In genomic region chr10:80812391-80813041, GRCm38 (mm10) we compare ENCODE assay signal across 21 mouse cellular contexts. TPM values are rescaled to one million over a fixed set of nuclear protein-coding genes. Genes with fewer than 3 reads are reported as not detected.
DNase-seq lines count a peak whose midpoint lies in the region; ATAC-seq and TF ChIP-seq lines count a peak whose summit lies in the region.
"Had no signal": no experiment of that assay in that cellular context is flagged by ENCODE, and none has a peak within 500 bp of the region (broad histone marks: within the 10 kb centered on the region; RNA-seq: fewer than 3 reads in every experiment).

No protein-coding gene starts in this region.

- no peak overlapping the region for H3K27ac ChIP-seq in embryonic facial prominence, embryonic 13.5 days
- H3K27ac ChIP-seq in embryonic facial prominence, embryonic 10.5 days (replicated peaks), result no peak overlapping the region
- no peak overlapping the region for H3K27ac ChIP-seq in heart, embryonic 16.5 days (ENCODE audit: low read length)
- no peak overlapping the region for H3K27ac ChIP-seq in stomach, embryonic 16.5 days (ENCODE audit: low read length)
- no peak overlapping the region for H3K27ac ChIP-seq in stomach, postnatal 0 days (replicated peaks)
- H3K27ac ChIP-seq in liver, embryonic 11.5 days (ENCODE audit: low read depth, low read length), result no peak overlapping the region
- H3K27ac ChIP-seq: midbrain, embryonic 10.5 days had no signal

- no peak for DNase-seq in embryonic facial prominence, embryonic 10.5 days (ENCODE audit: low spot score)
- DNase-seq in heart, postnatal 25 days (ENCODE audit: low spot score), result no peak
- no peak for DNase-seq in stomach, postnatal 0 days (ENCODE audit: low spot score)
- no peak for DNase-seq in thymus, postnatal 25 days
- DNase-seq in liver, embryonic 11.5 days (ENCODE audit: low spot score), result no peak
- DNase-seq: cerebellum, adult 18-20 months; cerebellum, postnatal 36 days; heart, postnatal 14 days; kidney, adult 9 months; lung, adult 2 months; right cerebral cortex, postnatal 4 days; thymus, adult 18-20 months had no signal

- H3K4me2 ChIP-seq in embryonic facial prominence, embryonic 13.5 days, result no peak overlapping the region
- H3K4me2 ChIP-seq in heart, embryonic 16.5 days (ENCODE audit: low read depth, low read length), result no peak overlapping the region
- H3K4me2 ChIP-seq in stomach, embryonic 16.5 days (ENCODE audit: low read depth, low read length), result no peak overlapping the region
- no peak overlapping the region for H3K4me2 ChIP-seq in stomach, postnatal 0 days (replicated peaks; ENCODE audit: low read depth)
- H3K4me2 ChIP-seq in liver, embryonic 11.5 days, result no peak overlapping the region

- no peak for TF ChIP-seq EP300 in stomach, postnatal 0 days (optimal IDR thresholded peaks at IDR 0.05)

- H3K4me1 ChIP-seq in embryonic facial prominence, embryonic 13.5 days, result peaks cover 26% of the 10 kb centered on the region
- peaks cover 34% of the 10 kb centered on the region for H3K4me1 ChIP-seq in embryonic facial prominence, embryonic 10.5 days
- H3K4me1 ChIP-seq in heart, embryonic 16.5 days (ENCODE audit: control insufficient read depth, insufficient read depth, low read length), result peaks cover 26% of the 10 kb centered on the region
- peaks cover 13% of the 10 kb centered on the region; the same call in 1 of the 2 replicates for H3K4me1 ChIP-seq in stomach, embryonic 16.5 days (ENCODE audit: control insufficient read depth, insufficient read depth, low read length)
- H3K4me1 ChIP-seq in stomach, postnatal 0 days (replicated peaks; ENCODE audit: control insufficient read depth, insufficient read depth), result no peaks in the 10 kb centered on the region
- peaks cover 27% of the 10 kb centered on the region for H3K4me1 ChIP-seq in liver, embryonic 11.5 days (replicated peaks; ENCODE audit: control insufficient read depth, insufficient read depth, low read length)

- H3K36me3 ChIP-seq in embryonic facial prominence, embryonic 13.5 days, result no peaks in the 10 kb centered on the region
- H3K36me3 ChIP-seq in embryonic facial prominence, embryonic 10.5 days (replicated peaks), result no peaks in the 10 kb centered on the region
- H3K36me3 ChIP-seq in heart, embryonic 16.5 days (ENCODE audit: control insufficient read depth, insufficient read depth), result no peaks in the 10 kb centered on the region
- no peaks in the 10 kb centered on the region for H3K36me3 ChIP-seq in stomach, embryonic 16.5 days (ENCODE audit: control insufficient read depth, insufficient read depth, low read length)
- no peaks in the 10 kb centered on the region for H3K36me3 ChIP-seq in stomach, postnatal 0 days (ENCODE audit: control insufficient read depth, insufficient read depth, low read length)
- no peaks in the 10 kb centered on the region for H3K36me3 ChIP-seq in liver, embryonic 11.5 days (ENCODE audit: control insufficient read depth, insufficient read depth, low read length)
- H3K36me3 ChIP-seq: midbrain, embryonic 10.5 days had no signal

- peak overlapping the region; percentile 54 for H3K9ac ChIP-seq in embryonic facial prominence, embryonic 13.5 days
- 0 out of 2 replicates have a peak overlapping the region, but pooled peaks have one; percentile 16 for H3K9ac ChIP-seq in heart, embryonic 16.5 days (ENCODE audit: low read length)
- peak overlapping the region; percentile 46; the same call in 1 of the 2 replicates for H3K9ac ChIP-seq in stomach, embryonic 16.5 days (ENCODE audit: low read length)
- no peak overlapping the region for H3K9ac ChIP-seq in stomach, postnatal 0 days (ENCODE audit: low read length)
- H3K9ac ChIP-seq in liver, embryonic 11.5 days (ENCODE audit: low read depth, low read length), result no peak overlapping the region

- WGBS in embryonic facial prominence, embryonic 13.5 days, result 58% methylated on average over 5 of the region's 5 CpGs
- 64% methylated on average over 5 of the region's 5 CpGs for WGBS in embryonic facial prominence, embryonic 10.5 days
- WGBS in heart, embryonic 16.5 days, result 31% methylated on average over 5 of the region's 5 CpGs
- WGBS in stomach, embryonic 16.5 days, result 34% methylated on average over 5 of the region's 5 CpGs
- 52% methylated on average over 5 of the region's 5 CpGs for WGBS in stomach, postnatal 0 days
- WGBS in liver, embryonic 11.5 days, result 66% methylated on average over 5 of the region's 5 CpGs

- intact Hi-C loops in heart, postnatal 25 days (cut with DNase I), result no loop called here

- H3K9me3 ChIP-seq in embryonic facial prominence, embryonic 13.5 days, result no peaks in the 10 kb centered on the region
- no peaks in the 10 kb centered on the region for H3K9me3 ChIP-seq in embryonic facial prominence, embryonic 10.5 days
- H3K9me3 ChIP-seq in heart, embryonic 16.5 days (replicated peaks; ENCODE audit: control insufficient read depth, low read length), result no peaks in the 10 kb centered on the region
- no peaks in the 10 kb centered on the region for H3K9me3 ChIP-seq in stomach, embryonic 16.5 days (replicated peaks; ENCODE audit: control insufficient read depth, low read length)
- H3K9me3 ChIP-seq in stomach, postnatal 0 days (ENCODE audit: control insufficient read depth, low read length), result no peaks in the 10 kb centered on the region
- no peaks in the 10 kb centered on the region for H3K9me3 ChIP-seq in liver, embryonic 11.5 days (ENCODE audit: control insufficient read depth, low read length)
- H3K9me3 ChIP-seq: midbrain, embryonic 10.5 days had no signal

- no peak overlapping the region for H3K4me3 ChIP-seq in embryonic facial prominence, embryonic 13.5 days
- H3K4me3 ChIP-seq in embryonic facial prominence, embryonic 10.5 days, result no peak overlapping the region
- H3K4me3 ChIP-seq in heart, embryonic 16.5 days (ENCODE audit: low read length), result no peak overlapping the region
- no peak overlapping the region for H3K4me3 ChIP-seq in stomach, embryonic 16.5 days (replicated peaks; ENCODE audit: low read length)
- H3K4me3 ChIP-seq in stomach, postnatal 0 days (ENCODE audit: low read depth, low read length), result no peak overlapping the region
- no peak overlapping the region for H3K4me3 ChIP-seq in liver, embryonic 11.5 days (ENCODE audit: low read depth, low read length)
- H3K4me3 ChIP-seq: midbrain, embryonic 10.5 days had no signal

- H3K27me3 ChIP-seq in embryonic facial prominence, embryonic 13.5 days, result peaks cover 36% of the 10 kb centered on the region
- H3K27me3 ChIP-seq in embryonic facial prominence, embryonic 10.5 days (replicated peaks; ENCODE audit: low read depth, poor library complexity, severe bottlenecking), result peaks cover 57% of the 10 kb centered on the region
- H3K27me3 ChIP-seq in heart, embryonic 16.5 days (ENCODE audit: control insufficient read depth, insufficient read depth, low read length), result peaks cover 2% of the 10 kb centered on the region; the same call in 1 of the 2 replicates
- H3K27me3 ChIP-seq in stomach, embryonic 16.5 days (ENCODE audit: control insufficient read depth, insufficient read depth, low read length), result peaks cover 3% of the 10 kb centered on the region; the same call in 1 of the 2 replicates
- H3K27me3 ChIP-seq in stomach, postnatal 0 days (ENCODE audit: control insufficient read depth, insufficient read depth, low read length), result no peaks in the 10 kb centered on the region
- peaks cover 32% of the 10 kb centered on the region for H3K27me3 ChIP-seq in liver, embryonic 11.5 days (replicated peaks; ENCODE audit: control insufficient read depth, insufficient read depth, low read length)

- no peak for TF ChIP-seq CTCF in stomach, postnatal 0 days (IDR thresholded peaks at IDR 0.05; ENCODE audit: low read depth)

- ATAC-seq in embryonic facial prominence, embryonic 13.5 days (ENCODE audit: insufficient number of reproducible peaks, insufficient read depth, low FRiP score, low TSS enrichment, low read depth), result no peak
- ATAC-seq in heart, embryonic 16.5 days (replicated peaks; ENCODE audit: extremely low read depth, insufficient read depth, low FRiP score), result no peak
- no peak for ATAC-seq in stomach, embryonic 16.5 days (ENCODE audit: insufficient read depth, low FRiP score)
- no peak for ATAC-seq in stomach, postnatal 0 days (ENCODE audit: low FRiP score, low TSS enrichment)
- ATAC-seq in liver, embryonic 11.5 days (replicated peaks; ENCODE audit: low FRiP score), result no peak

RNA-seq across cellular contexts. Expression of gene Jsrp1, which starts 0.8 kb away (rescaled TPM):
- 0.76 and 2.2 TPM in 2 replicates for polyA plus RNA-seq in embryonic facial prominence, embryonic 13.5 days (2015; fragmentation: Nextera tagmentation; extraction: Ambion mirVana)
- 0.26 and 0.52 TPM in 2 replicates for polyA plus RNA-seq in embryonic facial prominence, embryonic 10.5 days (2016; fragmentation: Nextera tagmentation; extraction: Ambion mirVana)
- polyA plus RNA-seq in heart, embryonic 16.5 days (2015; fragmentation: Nextera tagmentation; extraction: Ambion mirVana), result 5.6 and 6.7 TPM in 2 replicates
- under 1 TPM; 0.48 to 0.81 TPM for total RNA-seq in heart, postnatal 25 days (2021)
- polyA plus RNA-seq in stomach, embryonic 16.5 days (2015; fragmentation: Nextera tagmentation; extraction: Ambion mirVana), result 0.65 and 8.4 TPM in 2 replicates
- 0.86 and 0.96 TPM in 2 replicates for polyA plus RNA-seq in stomach, postnatal 0 days (2015; fragmentation: Nextera tagmentation; extraction: Ambion mirVana)
- 1.1 and 1.5 TPM in 2 replicates for polyA plus RNA-seq in liver, embryonic 11.5 days (2014; fragmentation: Nextera tagmentation; extraction: Ambion mirVana)
- total RNA-seq: granulocyte monocyte progenitor cell, adult 5-6 weeks; heart, postnatal 14 days; liver, adult 2 months; neutrophil, adult 5-6 weeks had no signal
- polyA plus RNA-seq: large intestine, adult 2 months; liver, adult 2 months had no signal

RNA-seq across cellular contexts. Expression of gene Amh, which starts 7.5 kb away (rescaled TPM):
- polyA plus RNA-seq in embryonic facial prominence, embryonic 13.5 days (2015; fragmentation: Nextera tagmentation; extraction: Ambion mirVana), result not detected in 2 replicates
- 0.11 and 0.17 TPM in 2 replicates for polyA plus RNA-seq in embryonic facial prominence, embryonic 10.5 days (2016; fragmentation: Nextera tagmentation; extraction: Ambion mirVana)
- 0.13 and 0.29 TPM in 2 replicates for polyA plus RNA-seq in heart, embryonic 16.5 days (2015; fragmentation: Nextera tagmentation; extraction: Ambion mirVana)
- under 1 TPM; 0.39 TPM for total RNA-seq in heart, postnatal 25 days (2021)
- polyA plus RNA-seq in stomach, embryonic 16.5 days (2015; fragmentation: Nextera tagmentation; extraction: Ambion mirVana), result not detected in 2 replicates
- polyA plus RNA-seq in stomach, postnatal 0 days (2015; fragmentation: Nextera tagmentation; extraction: Ambion mirVana), result 6.8 and 6.9 TPM in 2 replicates
- 0.14 TPM in 1 of 2 replicates, not detected in the other for polyA plus RNA-seq in liver, embryonic 11.5 days (2014; fragmentation: Nextera tagmentation; extraction: Ambion mirVana)
- polyA plus RNA-seq: embryonic facial prominence, embryonic 11.5 days; midbrain, embryonic 10.5 days had no signal

RNA-seq across cellular contexts. Expression of gene Oaz1, which starts 13.9 kb away (rescaled TPM):
- polyA plus RNA-seq in embryonic facial prominence, embryonic 13.5 days (2015; fragmentation: Nextera tagmentation; extraction: Ambion mirVana), result 1,868 and 1,916 TPM in 2 replicates
- 2,205 and 2,316 TPM in 2 replicates for polyA plus RNA-seq in embryonic facial prominence, embryonic 10.5 days (2016; fragmentation: Nextera tagmentation; extraction: Ambion mirVana)
- polyA plus RNA-seq in heart, embryonic 16.5 days (2015; fragmentation: Nextera tagmentation; extraction: Ambion mirVana), result 2,111 and 2,265 TPM in 2 replicates
- 100 to 1,000 TPM; 883 to 894 TPM for total RNA-seq in heart, postnatal 25 days (2021)
- 1,560 and 1,582 TPM in 2 replicates for polyA plus RNA-seq in stomach, embryonic 16.5 days (2015; fragmentation: Nextera tagmentation; extraction: Ambion mirVana)
- polyA plus RNA-seq in stomach, postnatal 0 days (2015; fragmentation: Nextera tagmentation; extraction: Ambion mirVana), result 1,070 and 1,103 TPM in 2 replicates
- 1,793 and 1,800 TPM in 2 replicates for polyA plus RNA-seq in liver, embryonic 11.5 days (2014; fragmentation: Nextera tagmentation; extraction: Ambion mirVana)

RNA-seq across cellular contexts. Expression of gene Plekhj1, which starts 14.1 kb away (rescaled TPM):
- polyA plus RNA-seq in embryonic facial prominence, embryonic 13.5 days (2015; fragmentation: Nextera tagmentation; extraction: Ambion mirVana), result 118 and 125 TPM in 2 replicates
- polyA plus RNA-seq in embryonic facial prominence, embryonic 10.5 days (2016; fragmentation: Nextera tagmentation; extraction: Ambion mirVana), result 181 and 184 TPM in 2 replicates
- 79.4 and 83.3 TPM in 2 replicates for polyA plus RNA-seq in heart, embryonic 16.5 days (2015; fragmentation: Nextera tagmentation; extraction: Ambion mirVana)
- total RNA-seq in heart, postnatal 25 days (2021), result 10 to 100 TPM; 27.4 to 29.7 TPM
- polyA plus RNA-seq in stomach, embryonic 16.5 days (2015; fragmentation: Nextera tagmentation; extraction: Ambion mirVana), result 102 and 114 TPM in 2 replicates
- 62.0 and 65.8 TPM in 2 replicates for polyA plus RNA-seq in stomach, postnatal 0 days (2015; fragmentation: Nextera tagmentation; extraction: Ambion mirVana)
- polyA plus RNA-seq in liver, embryonic 11.5 days (2014; fragmentation: Nextera tagmentation; extraction: Ambion mirVana), result 178 and 188 TPM in 2 replicates

RNA-seq across cellular contexts. Expression of gene Sf3a2, which starts 14.5 kb away (rescaled TPM):
- polyA plus RNA-seq in embryonic facial prominence, embryonic 13.5 days (2015; fragmentation: Nextera tagmentation; extraction: Ambion mirVana), result 75.6 and 78.9 TPM in 2 replicates
- polyA plus RNA-seq in embryonic facial prominence, embryonic 10.5 days (2016; fragmentation: Nextera tagmentation; extraction: Ambion mirVana), result 114 and 127 TPM in 2 replicates
- 42.3 and 47.7 TPM in 2 replicates for polyA plus RNA-seq in heart, embryonic 16.5 days (2015; fragmentation: Nextera tagmentation; extraction: Ambion mirVana)
- 10 to 100 TPM; 29.6 to 29.9 TPM for total RNA-seq in heart, postnatal 25 days (2021)
- polyA plus RNA-seq in stomach, embryonic 16.5 days (2015; fragmentation: Nextera tagmentation; extraction: Ambion mirVana), result 51.3 and 53.7 TPM in 2 replicates
- 27.7 and 31.8 TPM in 2 replicates for polyA plus RNA-seq in stomach, postnatal 0 days (2015; fragmentation: Nextera tagmentation; extraction: Ambion mirVana)
- 116 and 121 TPM in 2 replicates for polyA plus RNA-seq in liver, embryonic 11.5 days (2014; fragmentation: Nextera tagmentation; extraction: Ambion mirVana)

Comparison
In these comparisons a context has a peak if more than half of its experiments do, and no peak if none do; other contexts are left out.
1. H3K9ac ChIP-seq: peak in embryonic facial prominence, embryonic 13.5 days (single experiment), heart, embryonic 16.5 days (single experiment) and stomach, embryonic 16.5 days (single experiment); none in stomach, postnatal 0 days (single experiment) and liver, embryonic 11.5 days (single experiment).